Mouse (Mus musculus) midbrain, embryonic 14.5 days (tissue): Measurements from ENCODE around the gene Ninj1. TPM values are rescaled to one million over a fixed set of nuclear protein-coding genes. Genes with fewer than 3 reads are reported as not detected.

ENCODE experiments used
- ATAC-seq: fragments of 200-750 bp; cut with Nextera tagmentation; 2 replicates; pipeline ENCODE4 v1.8.0; 2017; ENCODE audit warnings: moderate number of reproducible peaks, moderate library complexity; ENCODE audit not compliant: low FRiP score, low TSS enrichment
- DNase-seq: peaks from one replicate; pipeline ENCODE4 v3.0.0-alpha.2; 2015
- H3K27ac ChIP-seq: fragments of 300-500 bp; sonication (generic); replicated peaks from 2 replicates; pipeline ENCODE4 v1.5.1; 2014; ENCODE audit warnings: mild to moderate bottlenecking, low read depth, low read length, moderate library complexity
- H3K27me3 ChIP-seq: fragments of 300-500 bp; sonication (generic); 2 replicates; pipeline ENCODE4 v1.6.1; 2014; ENCODE audit warnings: low read length, control low read depth, mixed read lengths; ENCODE audit not compliant: control insufficient read depth, insufficient read depth
- H3K36me3 ChIP-seq: fragments of 300-500 bp; sonication (generic); 2 replicates; pipeline ENCODE4 v1.6.1; 2014; ENCODE audit warnings: low read length, control low read depth; ENCODE audit not compliant: control insufficient read depth, insufficient read depth
- H3K4me1 ChIP-seq: fragments of 300-500 bp; sonication (generic); 2 replicates; pipeline ENCODE4 v1.6.1; 2014; ENCODE audit warnings: mild to moderate bottlenecking, antibody characterized with exemption, low read length, control low read depth; ENCODE audit not compliant: control insufficient read depth, insufficient read depth
- H3K4me2 ChIP-seq: fragments of 300-500 bp; sonication (generic); 2 replicates; pipeline ENCODE4 v1.6.1; 2014; ENCODE audit warnings: mild to moderate bottlenecking, low read length, moderate library complexity
- H3K4me3 ChIP-seq: fragments of 300-500 bp; sonication (generic); replicated peaks from 2 replicates; pipeline ENCODE4 v1.5.1; 2014; ENCODE audit warnings: low read depth, low read length
- H3K9ac ChIP-seq: fragments of 300-500 bp; sonication (generic); replicated peaks from 2 replicates; pipeline ENCODE4 v1.6.1; 2014; ENCODE audit warnings: mild to moderate bottlenecking, low read length, moderate library complexity
- H3K9me3 ChIP-seq: fragments of 300-500 bp; sonication (generic); 2 replicates; pipeline ENCODE4 v1.6.1; 2016; ENCODE audit warnings: low read length, control low read depth, mixed read lengths; ENCODE audit not compliant: control insufficient read depth
- WGBS: fragments of 180-500 bp; shearing (Covaris S2); extraction: QIAGEN DNeasy Blood & Tissue Kit; methylation state at CpG from one replicate; pipeline ENCODE4 v1.1.7; 2014; 5-methylcytosine and 5-hydroxymethylcytosine counted together
- polyA plus RNA-seq: library from polyadenylated mRNA; unstranded; fragments of >200 nt; fragmentation: Nextera tagmentation; extraction: Ambion mirVana; gene quantifications from 2 replicates; pipeline ENCODE4 v1.2.1, GENCODE M21; 2014

Ninj1 gene
- polyA plus RNA-seq = 15.3 and 22.0 TPM in 2 replicates

GRCm38 (mm10) chr13:49187288-49188218 lies at the start of gene Ninj1:
Gene Ninj1, plus strand, starts transcription at chr13:49187485.
- H3K4me2 ChIP-seq = peak within 1 kb of the TSS; percentile 99
- H3K9me3 ChIP-seq = no peaks in the 10 kb centered on the region
- peak within 1 kb of the TSS; percentile 66 for H3K9ac ChIP-seq
- H3K27me3 ChIP-seq = no peaks in the 10 kb centered on the region
- peak; percentile 91 for ATAC-seq
- under 1% methylated on average over 85 of the region's 87 CpGs for WGBS
- peaks cover 10% of the 10 kb centered on the region for H3K4me1 ChIP-seq
- H3K36me3 ChIP-seq = no peaks in the 10 kb centered on the region
- H3K4me3 ChIP-seq = peak within 1 kb of the TSS; percentile 64
- DNase-seq = peak; percentile 89
- no peak within 1 kb of the TSS; the same call in 1 of the 2 replicates for H3K27ac ChIP-seq

- no peak overlapping the region for H3K4me3 ChIP-seq
- 51% methylated on average over 4 of the region's 4 CpGs for WGBS
- ATAC-seq (no peak), DNase-seq (no peak)
- H3K27me3 ChIP-seq = no peaks in the 10 kb centered on the region
- H3K36me3 ChIP-seq = peaks cover 18% of the 10 kb centered on the region
- no peak overlapping the region for H3K9ac ChIP-seq
- H3K9me3 ChIP-seq = no peaks in the 10 kb centered on the region
- peaks cover 22% of the 10 kb centered on the region for H3K4me1 ChIP-seq
- no peak overlapping the region for H3K4me2 ChIP-seq
- H3K27ac ChIP-seq = no peak overlapping the region
These were observed 46.7 kb upstream of the Ninj1 start for GRCm38 (mm10) chr13:49140567-49140966.

- Histone ChIP-seq H3K4me3 (no peak overlapping the region), H3K4me2 (no peak overlapping the region), H3K27me3 (no peaks in the 10 kb centered on the region), H3K4me1 (peaks cover 31% of the 10 kb centered on the region), H3K9ac (no peak overlapping the region), H3K27ac (no peak overlapping the region), H3K9me3 (no peaks in the 10 kb centered on the region), H3K36me3 (peaks cover 15% of the 10 kb centered on the region; the same call in 1 of the 2 replicates)
- 90% methylated on average over 5 of the region's 5 CpGs for WGBS
- ATAC-seq = no peak
- no peak for DNase-seq
These were observed 44.9 kb upstream of the Ninj1 start for GRCm38 (mm10) chr13:49142396-49142795.

GRCm38 (mm10) chr13:49143323-49143722 lies 44.0 kb upstream of the Ninj1 start:
- Histone ChIP-seq H3K9ac (no peak overlapping the region), H3K4me2 (no peak overlapping the region), H3K36me3 (peaks cover 15% of the 10 kb centered on the region; the same call in 1 of the 2 replicates), H3K27me3 (no peaks in the 10 kb centered on the region), H3K4me1 (peaks cover 36% of the 10 kb centered on the region), H3K4me3 (no peak overlapping the region), H3K9me3 (no peaks in the 10 kb centered on the region), H3K27ac (no peak overlapping the region)
- no peak for ATAC-seq
- 93% methylated on average over 7 of the region's 7 CpGs for WGBS
- DNase-seq = no peak

- peaks cover 8% of the 10 kb centered on the region; the same call in 1 of the 2 replicates for H3K36me3 ChIP-seq
- H3K9me3 ChIP-seq = no peaks in the 10 kb centered on the region
- peak overlapping the region; percentile 22 for H3K4me3 ChIP-seq
- WGBS = 43% methylated on average over 6 of the region's 6 CpGs
- H3K9ac ChIP-seq = peak overlapping the region; percentile 34; the same call in 1 of the 2 replicates
- peak; percentile 26 for DNase-seq
- peak overlapping the region; percentile 97 for H3K4me2 ChIP-seq
- no peak overlapping the region for H3K27ac ChIP-seq
- no peak for ATAC-seq
- H3K27me3 ChIP-seq = no peaks in the 10 kb centered on the region
- peaks cover 37% of the 10 kb centered on the region for H3K4me1 ChIP-seq
These were observed 42.8 kb upstream of the Ninj1 start for GRCm38 (mm10) chr13:49144451-49144850.

GRCm38 (mm10) chr13:49145396-49145795 lies 41.9 kb upstream of the Ninj1 start:
- Histone ChIP-seq H3K4me2 (peak overlapping the region; percentile 97), H3K4me1 (peaks cover 37% of the 10 kb centered on the region)
- DNase-seq = no peak

GRCm38 (mm10) chr13:49146040-49146697 lies 41.1 kb upstream of the Ninj1 start:
- Histone ChIP-seq H3K9me3 (no peaks in the 10 kb centered on the region), H3K36me3 (0 out of 2 replicates have a peak, but pooled peaks cover 3% of the 10 kb centered on the region), H3K4me1 (peaks cover 37% of the 10 kb centered on the region), H3K9ac (peak overlapping the region; percentile 98), H3K27me3 (no peaks in the 10 kb centered on the region), H3K27ac (peak overlapping the region; percentile 93), H3K4me3 (peak overlapping the region; percentile 95), H3K4me2 (peak overlapping the region; percentile 97)
- no peak for ATAC-seq
- WGBS = 22% methylated on average over 17 of the region's 17 CpGs
- DNase-seq = peak; percentile 37

More at GRCm38 (mm10) chr13:49145396-49145795, 41.9 kb upstream of the Ninj1 start:
- Histone ChIP-seq H3K9ac (peak overlapping the region; percentile 98), H3K9me3 (no peaks in the 10 kb centered on the region), H3K27me3 (no peaks in the 10 kb centered on the region), H3K27ac (no peak overlapping the region), H3K4me3 (peak overlapping the region; percentile 95), H3K36me3 (0 out of 2 replicates have a peak, but pooled peaks cover 3% of the 10 kb centered on the region)
- no peak for ATAC-seq
- 40% methylated on average over 7 of the region's 7 CpGs for WGBS

GRCm38 (mm10) chr13:49146698-49147006 lies 40.6 kb upstream of the Ninj1 start:
- under 1% methylated on average over 40 of the region's 44 CpGs for WGBS
- H3K27ac ChIP-seq = peak overlapping the region; percentile 93

More at GRCm38 (mm10) chr13:49146698-49147006, 40.6 kb upstream of the Ninj1 start:
- H3K4me2 ChIP-seq = peak overlapping the region; percentile 97
- peak; percentile 60 for DNase-seq
- no peaks in the 10 kb centered on the region for H3K27me3 ChIP-seq
- ATAC-seq = no peak
- peaks cover 37% of the 10 kb centered on the region for H3K4me1 ChIP-seq
- H3K9ac ChIP-seq = peak overlapping the region; percentile 98
- H3K4me3 ChIP-seq = peak overlapping the region; percentile 95
- H3K9me3 ChIP-seq = no peaks in the 10 kb centered on the region
- H3K36me3 ChIP-seq = no peaks in the 10 kb centered on the region
